Mouse (Mus musculus) liver, postnatal 0 days (tissue): ENCODE results near the gene Srl.

Source experiments
- CTCF ChIP-seq: sonication (generic); IDR thresholded peaks from 2 replicates; pipeline ENCODE4 v1.5.1; 2016; ENCODE audit warnings: antibody characterized with exemption, low read depth
- EP300 ChIP-seq: IDR thresholded peaks from 2 replicates; pipeline ENCODE4 v1.6.1; 2016; ENCODE audit warnings: antibody characterized with exemption, low read depth, mild to moderate bottlenecking

GRCm38 (mm10) chr16:4464529-4465089 lies 77.0 kb downstream of the Srl start:
- no peak for TF ChIP-seq CTCF
- no peak for TF ChIP-seq EP300
